Mouse (Mus musculus): ENCODE results near the gene Cngb1.

DNA sequence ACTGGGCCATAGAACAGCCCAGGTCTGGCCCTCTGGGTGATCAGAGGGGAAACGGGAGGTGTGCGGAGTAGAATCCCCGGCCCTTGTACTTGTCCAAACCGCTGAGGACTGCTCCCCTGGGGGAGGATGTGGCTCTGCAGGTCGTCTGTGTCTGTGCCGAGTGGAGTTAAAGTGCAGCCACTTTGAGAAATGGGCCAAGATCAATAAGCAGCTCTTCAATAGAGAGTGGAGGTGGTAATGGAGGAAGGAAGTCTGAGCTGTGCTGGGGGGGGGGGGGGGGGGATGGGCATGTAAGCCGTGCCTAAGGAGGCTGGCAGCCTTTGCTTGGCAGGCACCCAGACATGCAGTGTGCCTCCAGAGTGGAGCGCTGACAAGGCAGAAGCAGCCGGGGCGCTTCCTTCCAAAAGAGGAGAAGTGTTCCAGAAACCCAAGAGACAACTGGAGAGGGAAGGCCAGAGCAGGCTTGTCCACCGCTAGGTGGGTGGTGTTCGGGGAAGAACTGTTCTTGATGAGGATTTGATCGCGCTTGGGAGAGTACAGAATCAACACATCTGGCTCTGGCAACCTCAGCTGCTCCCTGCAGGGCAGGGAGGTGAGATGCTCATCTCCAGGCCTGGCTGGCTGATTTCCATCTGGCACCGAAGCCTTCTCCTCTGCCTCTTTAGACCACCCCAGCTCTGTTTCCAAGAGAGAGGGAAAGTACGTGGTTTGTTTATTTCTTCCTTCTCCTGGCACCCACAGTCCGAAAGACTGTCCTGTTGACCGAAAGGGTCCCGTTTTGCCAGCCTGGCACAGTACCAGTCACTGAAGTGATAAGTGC lies 42.6 kb upstream of the Cngb1 start:
- TF ChIP-seq EP300 (IDR thresholded peaks at IDR 0.05; ENCODE audit: low read depth) (no peak), CTCF (IDR thresholded peaks at IDR 0.05; ENCODE audit: low read depth) (no peak)

All from liver, embryonic 14.5 days (tissue).